7 mouse cellular contexts compared by ENCODE assay signal in genomic region chr4:133010611-133011010, GRCm38 (mm10). TPM values are rescaled to one million over a fixed set of nuclear protein-coding genes. Genes with fewer than 3 reads are reported as not detected.
DNase-seq lines count a peak whose midpoint lies in the region; ATAC-seq and TF ChIP-seq lines count a peak whose summit lies in the region.

No protein-coding gene starts in this region.

- H3K27me3 ChIP-seq in liver, adult 2 months (ENCODE audit: control insufficient read depth, insufficient read depth, low read length): no peaks in the 10 kb centered on the region
- H3K27me3 ChIP-seq in embryonic facial prominence, embryonic 11.5 days (ENCODE audit: control insufficient read depth, insufficient read depth, low read length): no peaks in the 10 kb centered on the region
- 0 out of 2 replicates have a peak, but pooled peaks cover 5% of the 10 kb centered on the region for H3K27me3 ChIP-seq in hindbrain, postnatal 0 days (ENCODE audit: insufficient read depth, low read length)
- peaks cover 14% of the 10 kb centered on the region for H3K27me3 ChIP-seq in midbrain, embryonic 14.5 days (ENCODE audit: control insufficient read depth, insufficient read depth, low read length)

- no peak for TF ChIP-seq CTCF in liver, adult 2 months (IDR thresholded peaks at IDR 0.05; ENCODE audit: low read depth, low read length)
- no peak for TF ChIP-seq CTCF in hindbrain, postnatal 0 days (IDR thresholded peaks at IDR 0.05; ENCODE audit: low read depth)

- peak overlapping the region; percentile 87 for H3K4me3 ChIP-seq in liver, adult 2 months (ENCODE audit: insufficient read depth, low read depth, low read length)
- peak overlapping the region; percentile 97 for H3K4me3 ChIP-seq in embryonic facial prominence, embryonic 11.5 days (ENCODE audit: low read depth, low read length)
- peak overlapping the region; percentile 93 for H3K4me3 ChIP-seq in hindbrain, postnatal 0 days (ENCODE audit: low read length)
- H3K4me3 ChIP-seq in midbrain, embryonic 14.5 days (replicated peaks; ENCODE audit: low read depth, low read length): peak overlapping the region; percentile 95

- H3K4me1 ChIP-seq in liver, adult 2 months (ENCODE audit: control insufficient read depth, insufficient read depth, low read length): peaks cover 4% of the 10 kb centered on the region
- H3K4me1 ChIP-seq in embryonic facial prominence, embryonic 11.5 days (ENCODE audit: control insufficient read depth, insufficient read depth, low read length): peaks cover 13% of the 10 kb centered on the region
- H3K4me1 ChIP-seq in hindbrain, postnatal 0 days (ENCODE audit: insufficient read depth, low read length): peaks cover 13% of the 10 kb centered on the region
- H3K4me1 ChIP-seq in midbrain, embryonic 14.5 days (ENCODE audit: control insufficient read depth, insufficient read depth, low read length): peaks cover 27% of the 10 kb centered on the region

- ATAC-seq in embryonic facial prominence, embryonic 11.5 days (replicated peaks; ENCODE audit: insufficient number of reproducible peaks, low FRiP score, low TSS enrichment, low read depth): no peak
- ATAC-seq in hindbrain, postnatal 0 days: no peak
- no peak for ATAC-seq in midbrain, embryonic 14.5 days (ENCODE audit: low FRiP score, low TSS enrichment)

- H3K9ac ChIP-seq in liver, adult 2 months (ENCODE audit: low read depth, low read length): peak overlapping the region; percentile 57
- H3K9ac ChIP-seq in embryonic facial prominence, embryonic 11.5 days (replicated peaks; ENCODE audit: low read length): no peak overlapping the region
- no peak overlapping the region; the same call in 1 of the 2 replicates for H3K9ac ChIP-seq in hindbrain, postnatal 0 days (replicated peaks; ENCODE audit: low read length)
- no peak overlapping the region; the same call in 1 of the 2 replicates for H3K9ac ChIP-seq in midbrain, embryonic 14.5 days (replicated peaks; ENCODE audit: low read length)

- DNase-seq in liver, adult 2 months (ENCODE audit: extremely low read depth, low read depth, low spot score): no peak
- no peak for DNase-seq in liver
- no peak for DNase-seq in embryonic facial prominence, embryonic 11.5 days (ENCODE audit: low spot score)
- DNase-seq in hindbrain, postnatal 0 days (ENCODE audit: low spot score): no peak
- DNase-seq in midbrain, embryonic 14.5 days: no peak
- DNase-seq in natural killer cell, adult 2 months (ENCODE audit: low spot score in 2 of 2): no peak
- no peak for DNase-seq in spleen, postnatal 14 days (ENCODE audit: low spot score in 2 of 2)

- H3K36me3 ChIP-seq in liver, adult 2 months (ENCODE audit: control insufficient read depth, insufficient read depth, low read length): no peaks in the 10 kb centered on the region
- H3K36me3 ChIP-seq in embryonic facial prominence, embryonic 11.5 days (replicated peaks; ENCODE audit: control insufficient read depth, insufficient read depth, low read depth, low read length): no peaks in the 10 kb centered on the region
- no peaks in the 10 kb centered on the region for H3K36me3 ChIP-seq in hindbrain, postnatal 0 days (ENCODE audit: insufficient read depth, low read length)
- H3K36me3 ChIP-seq in midbrain, embryonic 14.5 days (ENCODE audit: control insufficient read depth, insufficient read depth, low read length): no peaks in the 10 kb centered on the region

- no peak for TF ChIP-seq POLR2A in liver, adult 2 months (IDR thresholded peaks at IDR 0.05; ENCODE audit: extremely low read depth, insufficient read depth, low read length)

- H3K27ac ChIP-seq in liver, adult 2 months (replicated peaks; ENCODE audit: insufficient read depth, low read depth, low read length): 0 out of 2 replicates have a peak overlapping the region, but pooled peaks have one; percentile 52
- H3K27ac ChIP-seq in embryonic facial prominence, embryonic 11.5 days (replicated peaks; ENCODE audit: low read depth, low read length): peak overlapping the region; percentile 91; the same call in 1 of the 2 replicates
- no peak overlapping the region for H3K27ac ChIP-seq in hindbrain, postnatal 0 days
- no peak overlapping the region for H3K27ac ChIP-seq in midbrain, embryonic 14.5 days (replicated peaks; ENCODE audit: low read depth, low read length)

- H3K4me2 ChIP-seq in embryonic facial prominence, embryonic 11.5 days (ENCODE audit: low read depth, low read length): peak overlapping the region; percentile 94
- peak overlapping the region; percentile 98 for H3K4me2 ChIP-seq in hindbrain, postnatal 0 days (ENCODE audit: low read depth, low read length)
- peak overlapping the region; percentile 98 for H3K4me2 ChIP-seq in midbrain, embryonic 14.5 days (ENCODE audit: low read length)

- WGBS in liver, adult 2 months: 3% methylated on average over 17 of the region's 17 CpGs
- WGBS in embryonic facial prominence, embryonic 11.5 days: 1% methylated on average over 17 of the region's 17 CpGs
- WGBS in hindbrain, postnatal 0 days: 1% methylated on average over 17 of the region's 17 CpGs
- under 1% methylated on average over 17 of the region's 17 CpGs for WGBS in midbrain, embryonic 14.5 days

- no peaks in the 10 kb centered on the region for H3K9me3 ChIP-seq in embryonic facial prominence, embryonic 11.5 days (replicated peaks; ENCODE audit: control insufficient read depth, low read length)
- H3K9me3 ChIP-seq in hindbrain, postnatal 0 days (ENCODE audit: low read length): no peaks in the 10 kb centered on the region
- H3K9me3 ChIP-seq in midbrain, embryonic 14.5 days (ENCODE audit: control insufficient read depth, low read length): no peaks in the 10 kb centered on the region

- H3K79me2 ChIP-seq in liver, adult 2 months (ENCODE audit: control insufficient read depth, insufficient read depth, low read length): peaks cover 19% of the 10 kb centered on the region

RNA-seq across cellular contexts. Expression of gene Ahdc1, which starts 0.4 kb away (rescaled TPM):
- total RNA-seq in liver, adult 2 months (2014; rRNA removed): 2.4 and 4.1 TPM in 2 replicates
- 8.7 and 8.8 TPM in 2 replicates for polyA plus RNA-seq in liver, adult 2 months (2012; rRNA removed)
- polyA plus RNA-seq in embryonic facial prominence, embryonic 11.5 days (2014; fragmentation: Nextera tagmentation; extraction: Ambion mirVana): 6.6 and 7.7 TPM in 2 replicates
- 88.2 and 106 TPM in 2 replicates for total RNA-seq in hindbrain, postnatal 0 days (2014; rRNA removed)
- 9.7 and 10.8 TPM in 2 replicates for polyA plus RNA-seq in hindbrain, postnatal 0 days (2015; fragmentation: Nextera tagmentation; extraction: Ambion mirVana)
- polyA plus RNA-seq in midbrain, embryonic 14.5 days (2014; fragmentation: Nextera tagmentation; extraction: Ambion mirVana): 13.0 and 15.3 TPM in 2 replicates

RNA-seq across cellular contexts. Expression of gene Fgr, which starts 36.7 kb away (rescaled TPM):
- total RNA-seq in liver, adult 2 months (2014; rRNA removed): 1.2 and 1.3 TPM in 2 replicates
- 0.86 and 1.6 TPM in 2 replicates for polyA plus RNA-seq in liver, adult 2 months (2012; rRNA removed)
- 0.08 and 0.20 TPM in 2 replicates for polyA plus RNA-seq in embryonic facial prominence, embryonic 11.5 days (2014; fragmentation: Nextera tagmentation; extraction: Ambion mirVana)
- total RNA-seq in hindbrain, postnatal 0 days (2014; rRNA removed): 0.07 and 0.73 TPM in 2 replicates
- 0.19 and 0.39 TPM in 2 replicates for polyA plus RNA-seq in hindbrain, postnatal 0 days (2015; fragmentation: Nextera tagmentation; extraction: Ambion mirVana)
- polyA plus RNA-seq in midbrain, embryonic 14.5 days (2014; fragmentation: Nextera tagmentation; extraction: Ambion mirVana): 0.08 TPM in 1 of 2 replicates, not detected in the other

Comparison
In these comparisons a context has a peak if more than half of its experiments do, and no peak if none do; other contexts are left out.
1. H3K27ac ChIP-seq: peak in liver, adult 2 months (single experiment) and embryonic facial prominence, embryonic 11.5 days (single experiment); none in hindbrain, postnatal 0 days (single experiment) and midbrain, embryonic 14.5 days (single experiment).
2. Peak in every context shown above with its lines, with median percentiles within 50 percentile points of each other: H3K4me3 ChIP-seq and H3K4me2 ChIP-seq.